Mouse (Mus musculus) CH12.LX (cell line): ENCODE measurements around the gene D1Ertd622e.

Experiments used
- NRF1 ChIP-seq: IDR thresholded peaks from 2 replicates; pipeline ENCODE4 v1.6.1; 2014; ENCODE audit warnings: low read depth, mild to moderate bottlenecking, inconsistent platforms, low read length, improper control_type of control experiment, moderate library complexity
- POLR2A ChIP-seq: IDR thresholded peaks from 2 replicates; pipeline ENCODE4 v1.6.1; 2011; ENCODE audit warnings: low read depth, mild to moderate bottlenecking, improper control_type of control experiment, low read length

DNA sequence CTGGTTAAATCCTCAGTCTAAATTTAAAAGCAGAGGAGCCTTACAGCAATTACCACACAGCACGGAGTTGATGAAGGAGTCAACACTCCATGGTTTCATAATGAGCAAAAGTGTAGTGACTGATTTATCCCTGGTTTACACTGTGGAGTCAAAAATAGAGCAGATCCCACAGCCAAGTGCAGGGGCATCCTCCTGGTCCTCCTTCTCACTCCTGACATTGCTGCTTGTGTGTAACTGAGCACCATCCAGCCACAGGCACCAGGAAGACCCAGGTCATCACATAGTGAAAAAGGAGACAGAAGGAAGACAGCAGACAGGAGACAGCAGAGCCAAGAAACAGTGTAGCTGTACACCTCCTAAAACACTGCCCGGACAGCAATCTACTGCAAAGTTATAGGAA is 4.1 kb downstream of the D1Ertd622e start:
- TF ChIP-seq NRF1 (no peak), POLR2A (no peak)
